Mouse (Mus musculus) G1E (cell line): ENCODE data around the gene Asf1b. TPM values are rescaled to one million over a fixed set of nuclear protein-coding genes. Genes with fewer than 3 reads are reported as not detected.

Experiments
- ATAC-seq: 2 replicates; pipeline ENCODE4 v1.8.0; 2016; ENCODE audit warnings: mild to moderate bottlenecking; ENCODE audit not compliant: insufficient number of reproducible peaks, poor library complexity, low FRiP score, severe bottlenecking; ENCODE audit errors: extremely low read depth
- DNase-seq: peaks from one replicate; pipeline ENCODE4 v3.0.0; 2012; ENCODE audit warnings: low spot score
- H3K27me3 ChIP-seq: 2 replicates; pipeline ENCODE4 v1.6.1; 2012; ENCODE audit warnings: mild to moderate bottlenecking, low read length, inconsistent platforms; ENCODE audit not compliant: insufficient read depth
- H3K36me3 ChIP-seq: replicated peaks from 2 replicates; pipeline ENCODE3; 2012; ENCODE audit warnings: mild to moderate bottlenecking, inconsistent platforms
- H3K4me1 ChIP-seq: 2 replicates; pipeline ENCODE4 v1.6.1; 2012; ENCODE audit warnings: low read depth, low read length, inconsistent platforms, mixed read lengths; ENCODE audit not compliant: insufficient read depth
- H3K4me3 ChIP-seq: 2 replicates; pipeline ENCODE4 v1.5.1; 2012; ENCODE audit warnings: low read depth, mild to moderate bottlenecking, inconsistent platforms, low read length, moderate library complexity, mixed read lengths
- H3K9me3 ChIP-seq: replicated peaks from 2 replicates; pipeline ENCODE4 v1.6.1; 2012; ENCODE audit warnings: inconsistent platforms
- CTCF ChIP-seq: IDR thresholded peaks from 2 replicates; pipeline ENCODE4 v1.5.1; 2012; ENCODE audit warnings: low read depth, low read length, inconsistent platforms, mixed read lengths
- GATA1 ChIP-seq: IDR thresholded peaks from 2 replicates; pipeline ENCODE4 v1.6.1; 2012; ENCODE audit warnings: borderline replicate concordance, low read length, inconsistent platforms, mixed read lengths
- GATA2 ChIP-seq: IDR thresholded peaks from 2 replicates; pipeline ENCODE4 v1.6.1; 2012; ENCODE audit warnings: low read depth, low read length, inconsistent platforms, borderline replicate concordance
- POLR2AphosphoS5 ChIP-seq: IDR thresholded peaks from 2 replicates; pipeline ENCODE4 v1.6.1; 2012; ENCODE audit warnings: low read depth, low read length, inconsistent platforms; ENCODE audit not compliant: insufficient replicate concordance
- TAL1 ChIP-seq: conservative IDR thresholded peaks from 2 replicates; pipeline ENCODE4 v1.6.1; 2012; ENCODE audit warnings: low read depth, low read length, inconsistent platforms, mixed read lengths
- polyA plus RNA-seq: library from polyadenylated mRNA; stranded (reverse); fragments of >175 nt; gene quantifications from 2 replicates; pipeline ENCODE4 v1.2.3, GENCODE M21; 2012
- total RNA-seq, 2 experiments: library from RNA; stranded (forward) in 1 of 2; stranded (reverse) in 1 of 2; fragments of 200-1000 nt in 1 of 2; fragments of >200 nt in 1 of 2; fragmentation: Nextera tagmentation in 1 of 2; gene quantifications; 2 replicates each; pipeline ENCODE4 v1.2.3; 2014 to 2017

Gene Asf1b
- total and polyA plus RNA-seq, 3 experiments: 87.4 to 383 (median 88.6) TPM

DNA sequence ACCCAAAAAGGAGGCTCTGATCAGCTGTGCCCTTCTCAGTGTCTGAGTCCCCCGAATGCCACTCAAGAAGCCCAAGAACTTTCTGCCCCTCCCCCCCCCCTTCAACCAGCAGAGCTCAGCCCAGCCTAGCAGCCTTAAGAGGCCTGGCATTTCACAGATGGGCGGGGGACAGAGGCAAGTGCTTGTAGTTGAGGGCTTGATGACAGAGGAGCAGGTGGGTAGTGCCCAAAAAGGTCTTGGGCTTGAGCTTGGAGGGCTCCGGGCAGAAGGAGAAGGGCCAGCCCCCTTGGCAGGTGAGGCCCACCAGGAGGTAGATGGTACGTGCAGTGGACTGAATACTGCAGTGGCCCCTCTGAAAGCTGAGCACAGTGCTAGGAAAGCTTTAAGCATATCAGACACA is 19.2 kb downstream of the Asf1b start:
- ATAC-seq (no peak), DNase-seq (no peak)
- Histone ChIP-seq H3K9me3 (no peaks in the 10 kb centered on the region), H3K4me3 (no peak overlapping the region), H3K27me3 (no peaks in the 10 kb centered on the region), H3K4me1 (peaks cover 53% of the 10 kb centered on the region), H3K36me3 (peaks cover 70% of the 10 kb centered on the region)
- TF ChIP-seq CTCF: no peak
- no peak for TF ChIP-seq GATA2
- no peak for TF ChIP-seq POLR2AphosphoS5
- no peak for TF ChIP-seq GATA1
- TF ChIP-seq TAL1: no peak

DNA sequence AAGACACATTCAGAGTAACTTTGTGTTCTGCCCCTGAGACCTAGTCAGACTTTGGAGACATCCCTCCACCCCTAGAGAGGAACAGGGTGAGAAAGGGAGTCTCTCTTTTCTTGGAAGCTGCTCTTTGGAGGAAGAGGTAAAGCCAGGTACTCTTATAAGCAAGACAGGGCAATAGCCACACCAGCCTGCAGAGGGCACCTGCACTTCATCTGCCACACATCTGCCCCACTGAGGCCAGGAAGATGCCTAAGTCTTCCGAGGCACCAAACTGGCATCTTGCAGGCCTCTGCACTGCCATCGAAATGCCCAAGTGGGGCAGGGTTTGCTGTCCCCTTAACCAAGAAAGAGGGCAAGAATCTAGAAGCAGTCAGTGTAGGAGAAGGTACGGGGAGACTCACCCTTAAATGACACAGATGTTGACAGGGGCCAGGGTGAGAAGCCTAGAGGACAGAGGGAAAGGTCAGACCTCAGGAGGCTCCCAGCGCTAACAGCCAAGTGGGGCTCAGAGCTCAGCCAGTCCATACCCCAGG is 20.9 kb downstream of the Asf1b start:
- H3K4me3 ChIP-seq: no peak overlapping the region
- peaks cover 74% of the 10 kb centered on the region for H3K36me3 ChIP-seq
- TF ChIP-seq TAL1: no peak
- no peak for TF ChIP-seq GATA1
- TF ChIP-seq CTCF: no peak; the same call in 1 of the 2 replicates
- H3K9me3 ChIP-seq: no peaks in the 10 kb centered on the region
- ATAC-seq (no peak), DNase-seq (no peak)
- H3K27me3 ChIP-seq: no peaks in the 10 kb centered on the region
- peaks cover 49% of the 10 kb centered on the region for H3K4me1 ChIP-seq

DNA sequence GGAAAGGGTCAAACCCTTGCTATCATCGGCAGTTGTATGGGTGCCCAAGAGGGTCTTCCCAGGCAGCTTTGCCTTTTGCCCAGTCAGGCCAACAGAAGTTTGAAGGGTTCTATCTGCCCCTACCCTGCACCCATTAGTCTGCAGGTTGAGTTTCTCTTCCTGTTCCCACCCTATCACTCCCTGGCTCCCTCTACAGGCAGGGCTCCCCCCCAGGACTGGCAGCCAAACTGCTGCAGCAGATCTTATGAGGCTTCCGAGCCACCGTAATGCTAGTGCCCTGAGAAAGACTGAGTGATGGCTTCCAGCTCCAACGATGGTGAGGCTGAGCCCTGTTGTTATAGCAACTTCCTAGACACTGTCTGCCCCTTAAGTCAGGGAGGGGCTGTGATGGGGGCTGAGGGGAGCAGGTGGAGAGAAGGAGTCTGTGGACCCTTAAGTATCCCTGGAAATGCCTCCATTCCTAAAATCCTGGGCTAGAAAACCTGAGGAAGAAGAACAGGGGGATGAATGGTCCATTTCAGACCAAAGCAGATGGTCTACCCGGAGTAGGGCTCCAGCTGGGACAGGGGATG is 21.6 kb downstream of the Asf1b start:
- Histone ChIP-seq H3K4me1 (peaks cover 42% of the 10 kb centered on the region), H3K4me3 (no peak overlapping the region), H3K36me3 (peaks cover 74% of the 10 kb centered on the region), H3K9me3 (no peaks in the 10 kb centered on the region), H3K27me3 (no peaks in the 10 kb centered on the region)
- ATAC-seq (no peak), DNase-seq (no peak)
- TF ChIP-seq TAL1: no peak
- TF ChIP-seq CTCF: no peak
- TF ChIP-seq GATA1: no peak
- no peak for TF ChIP-seq POLR2AphosphoS5
- no peak for TF ChIP-seq GATA2

DNA sequence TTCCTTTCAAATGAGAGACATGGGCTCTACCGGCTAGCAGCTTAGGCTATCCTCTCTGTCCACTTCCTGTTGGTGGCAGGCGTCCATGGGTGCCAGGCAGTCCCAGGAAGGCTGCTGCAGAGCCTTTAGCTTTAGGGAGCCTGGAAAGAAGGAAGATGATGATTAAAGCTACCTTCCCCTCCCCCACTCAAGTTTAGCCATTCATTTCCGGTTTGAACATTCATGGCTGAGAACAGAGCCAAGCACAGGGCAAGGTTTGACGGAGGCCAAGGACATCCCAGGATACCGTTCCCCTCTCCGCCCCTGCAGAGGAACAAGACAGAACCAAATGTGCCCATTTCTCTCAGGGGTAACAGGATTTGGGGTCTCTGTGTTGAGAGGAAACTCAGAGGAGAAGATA is 22.3 kb downstream of the Asf1b start:
- H3K36me3 ChIP-seq: peaks cover 78% of the 10 kb centered on the region
- H3K4me3 ChIP-seq: no peak overlapping the region
- H3K27me3 ChIP-seq: no peaks in the 10 kb centered on the region
- no peak for TF ChIP-seq CTCF
- TF ChIP-seq TAL1: no peak
- TF ChIP-seq POLR2AphosphoS5: no peak
- TF ChIP-seq GATA1: no peak
- no peak for TF ChIP-seq GATA2
- H3K9me3 ChIP-seq: no peaks in the 10 kb centered on the region
- DNase-seq (no peak), ATAC-seq (no peak)
- H3K4me1 ChIP-seq: peaks cover 37% of the 10 kb centered on the region

DNA sequence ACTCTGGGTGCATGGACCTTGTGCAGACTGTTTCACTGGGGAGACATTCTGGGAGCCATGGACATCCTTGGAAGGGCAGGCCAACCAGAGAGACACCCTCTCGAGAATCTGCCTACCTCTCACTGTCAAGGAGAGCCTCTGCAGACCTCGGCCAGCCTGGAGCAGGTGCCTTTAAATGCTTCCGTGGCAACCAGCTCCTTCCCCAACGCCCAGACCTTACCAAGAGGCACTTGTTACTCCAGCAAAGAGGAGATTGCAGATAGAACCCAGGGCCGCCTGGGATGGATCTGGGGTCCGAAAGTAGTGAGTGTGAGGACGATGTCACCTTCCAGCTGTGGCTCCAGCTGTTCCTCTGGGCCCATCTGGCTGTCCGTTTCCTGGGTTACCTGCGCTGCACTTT is 22.9 kb downstream of the Asf1b start:
- Histone ChIP-seq H3K36me3 (peaks cover 79% of the 10 kb centered on the region), H3K9me3 (no peaks in the 10 kb centered on the region), H3K4me1 (peaks cover 35% of the 10 kb centered on the region), H3K27me3 (no peaks in the 10 kb centered on the region), H3K4me3 (no peak overlapping the region)
- ATAC-seq: no peak
- DNase-seq: no peak
- TF ChIP-seq TAL1 (no peak), POLR2AphosphoS5 (no peak), GATA1 (no peak), CTCF (no peak), GATA2 (no peak)

DNA sequence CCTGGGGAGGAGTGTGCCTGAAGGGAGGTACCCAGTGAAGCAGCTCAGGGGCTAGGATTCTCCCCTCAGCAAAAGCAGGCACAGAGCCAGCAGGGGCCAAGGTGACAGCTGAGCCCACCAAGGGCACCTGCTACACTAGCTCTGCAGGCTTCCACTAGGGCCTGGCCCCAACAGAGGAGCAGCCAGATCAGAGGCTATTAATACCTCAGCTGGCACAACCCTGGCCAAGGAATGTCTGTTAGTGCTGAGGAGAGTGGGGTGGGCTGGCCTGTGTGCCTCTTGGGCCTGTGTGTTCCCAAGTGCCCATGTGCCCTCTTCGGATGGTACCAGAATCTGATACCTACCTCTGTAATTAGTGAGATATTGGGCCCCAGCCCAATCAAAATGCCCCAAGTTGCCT is 24.9 kb downstream of the Asf1b start:
- no peak for DNase-seq
- Histone ChIP-seq H3K27me3 (no peaks in the 10 kb centered on the region), H3K36me3 (peaks cover 84% of the 10 kb centered on the region), H3K4me1 (peaks cover 18% of the 10 kb centered on the region), H3K4me3 (no peak overlapping the region), H3K9me3 (no peaks in the 10 kb centered on the region)
- ATAC-seq: no peak
- TF ChIP-seq GATA1 (no peak), POLR2AphosphoS5 (no peak), GATA2 (no peak), CTCF (no peak), TAL1 (no peak)
